Mouse (Mus musculus): ENCODE results near the gene Kpna1. TPM values are rescaled to one million over a fixed set of nuclear protein-coding genes. Genes with fewer than 3 reads are reported as not detected.

Kpna1 gene
- polyA plus RNA-seq, 1 experiment from 2014 or later: 19.5 TPM

DNA sequence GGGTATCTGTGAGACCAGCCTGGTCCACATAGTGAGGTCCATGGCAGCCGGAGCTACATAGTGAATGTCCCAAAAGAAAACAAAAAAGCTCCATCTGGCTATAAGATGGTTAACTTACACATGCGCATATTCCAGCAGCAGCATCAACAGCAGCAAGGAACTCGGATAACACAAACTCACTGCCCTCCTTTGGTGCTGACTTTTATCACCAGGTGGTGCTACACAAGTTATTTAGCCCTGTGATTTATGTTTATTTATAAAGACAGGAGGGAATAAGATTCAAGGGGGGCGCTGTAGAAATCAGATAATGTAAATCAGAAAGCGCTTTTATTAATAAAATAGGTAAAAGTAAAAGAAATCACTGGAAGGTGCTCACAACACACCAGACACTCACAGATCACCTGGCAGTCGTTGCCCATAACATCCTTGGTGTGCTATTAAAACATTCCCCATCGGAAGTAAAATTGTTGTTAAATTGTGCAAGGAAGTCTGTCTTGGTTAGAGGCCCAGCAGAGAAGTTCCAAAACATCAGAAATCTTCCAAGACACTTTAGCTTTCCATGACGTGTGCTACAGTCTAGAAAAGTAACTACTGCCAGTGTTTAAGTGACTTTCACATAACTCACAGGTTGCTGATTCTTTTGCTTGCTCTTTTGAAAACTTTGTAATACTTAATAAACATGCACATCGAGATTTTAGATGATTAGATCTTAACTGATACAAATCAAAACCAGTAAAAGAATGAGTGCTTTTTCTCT, 91.4 kb downstream of the Kpna1 start:
- no peaks in the 10 kb centered on the region for H3K9me3 ChIP-seq (ENCODE audit: control insufficient read depth, low read length)
- H3K36me3 ChIP-seq (ENCODE audit: control insufficient read depth, insufficient read depth, low read length): no peaks in the 10 kb centered on the region
- DNase-seq (ENCODE audit: low spot score) (no peak), ATAC-seq (ENCODE audit: low FRiP score, low TSS enrichment) (no peak)
- TF ChIP-seq EP300 (optimal IDR thresholded peaks at IDR 0.05) (no peak), CTCF (IDR thresholded peaks at IDR 0.05; ENCODE audit: low read depth) (peak; percentile 48)
- no peaks in the 10 kb centered on the region for H3K4me1 ChIP-seq (replicated peaks; ENCODE audit: control insufficient read depth, insufficient read depth)
- WGBS: 20% methylated on average over 9 of the region's 9 CpGs
- no peaks in the 10 kb centered on the region for H3K27me3 ChIP-seq (ENCODE audit: control insufficient read depth, insufficient read depth, low read length)
- peak overlapping the region; percentile 75 for H3K4me3 ChIP-seq (ENCODE audit: low read depth, low read length)
- H3K4me2 ChIP-seq (replicated peaks; ENCODE audit: low read depth): peak overlapping the region; percentile 84
- H3K27ac ChIP-seq (replicated peaks): peak overlapping the region; percentile 36; the same call in 1 of the 2 replicates
- peak overlapping the region; percentile 85 for H3K9ac ChIP-seq (ENCODE audit: low read length)

DNA sequence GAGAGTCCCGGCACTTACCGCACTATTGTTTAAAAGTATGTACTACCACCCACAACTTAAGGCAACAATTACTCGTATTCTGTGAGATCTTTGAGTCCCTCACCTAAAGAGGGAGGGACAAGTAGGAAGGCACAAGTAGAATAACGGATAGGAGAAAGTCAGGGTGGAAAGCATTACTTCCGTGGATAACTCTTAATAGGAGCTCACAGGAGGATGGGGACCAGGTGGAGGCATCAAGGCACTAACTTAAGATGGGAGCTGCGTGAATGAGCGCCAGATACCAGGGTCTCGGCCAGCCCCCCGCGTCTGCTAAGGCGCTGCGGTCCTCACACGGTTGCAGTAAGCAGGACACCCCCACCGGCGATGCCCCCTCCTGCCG, 92.5 kb downstream of the Kpna1 start:
- ATAC-seq (ENCODE audit: low FRiP score, low TSS enrichment): no peak
- H3K4me1 ChIP-seq (replicated peaks; ENCODE audit: control insufficient read depth, insufficient read depth): no peaks in the 10 kb centered on the region
- under 1% methylated on average over 16 of the region's 16 CpGs for WGBS
- TF ChIP-seq CTCF (IDR thresholded peaks at IDR 0.05; ENCODE audit: low read depth) (no peak), EP300 (optimal IDR thresholded peaks at IDR 0.05) (no peak)
- H3K9ac ChIP-seq (ENCODE audit: low read length): peak overlapping the region; percentile 85
- no peaks in the 10 kb centered on the region for H3K27me3 ChIP-seq (ENCODE audit: control insufficient read depth, insufficient read depth, low read length)
- peak overlapping the region; percentile 99 for H3K27ac ChIP-seq (replicated peaks)
- H3K4me3 ChIP-seq (ENCODE audit: low read depth, low read length): peak overlapping the region; percentile 75
- H3K36me3 ChIP-seq (ENCODE audit: control insufficient read depth, insufficient read depth, low read length): no peaks in the 10 kb centered on the region
- no peaks in the 10 kb centered on the region for H3K9me3 ChIP-seq (ENCODE audit: control insufficient read depth, low read length)
- H3K4me2 ChIP-seq (replicated peaks; ENCODE audit: low read depth): peak overlapping the region; percentile 84
- no peak for DNase-seq (ENCODE audit: low spot score)

DNA sequence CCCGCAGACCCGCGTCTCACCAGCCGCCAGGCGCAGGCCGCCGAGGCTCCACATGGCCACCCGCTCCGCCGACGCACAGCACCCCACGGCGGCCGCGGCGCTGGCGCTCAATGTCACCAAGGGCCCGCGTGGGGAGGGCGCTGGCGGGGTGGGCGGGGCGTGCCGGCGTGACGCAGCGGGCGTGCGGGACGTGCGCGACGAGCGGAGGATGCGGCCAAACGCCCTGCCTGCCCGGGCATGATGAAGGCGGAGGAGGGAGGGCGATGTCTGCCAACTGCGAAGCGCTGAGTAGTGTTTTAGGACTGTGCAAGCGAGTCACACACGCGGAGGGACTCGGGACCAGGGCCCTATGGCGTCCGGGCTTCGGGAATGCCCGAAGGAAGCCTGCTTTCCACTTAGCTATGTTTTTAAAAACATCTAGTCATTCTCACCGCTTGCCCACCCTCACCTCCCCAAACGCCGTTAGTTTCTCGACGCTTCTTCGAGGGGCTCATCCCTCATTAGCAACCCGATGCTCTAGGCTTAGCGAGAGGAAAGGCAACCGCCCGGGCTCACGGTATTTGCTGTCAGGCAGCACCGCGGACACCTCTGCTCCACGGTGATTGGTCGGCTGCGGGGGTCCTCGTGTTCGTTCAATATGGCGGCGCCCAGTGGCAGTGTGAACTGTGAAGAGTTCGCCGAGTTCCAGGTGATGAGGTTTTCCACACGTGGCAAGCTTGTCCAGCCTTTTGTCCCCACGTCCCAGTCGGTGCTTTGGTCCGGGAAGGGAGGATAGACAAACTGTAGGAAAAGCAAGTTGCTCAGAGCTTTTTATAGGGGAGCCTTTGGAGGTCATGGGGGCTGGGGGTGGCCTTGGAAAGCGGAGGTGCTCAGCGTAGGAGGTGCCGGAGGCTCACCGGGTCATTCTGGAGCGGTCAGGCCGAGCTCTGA, 93.2 kb downstream of the Kpna1 start, which contains the start of the genes Fam162a and Ccdc58:
Fam162a (minus strand) TSS at position 145 of the 930 bp plus-strand sequence.
Ccdc58 (plus strand) TSS at position 236 of the 930 bp plus-strand sequence.
- under 1% methylated on average over 78 of the region's 81 CpGs for WGBS
- no peak for TF ChIP-seq EP300 (optimal IDR thresholded peaks at IDR 0.05)
- peak; percentile 11; the same call in 1 of the 2 replicates for TF ChIP-seq CTCF (IDR thresholded peaks at IDR 0.05; ENCODE audit: low read depth)
- ATAC-seq (ENCODE audit: low FRiP score, low TSS enrichment): peak; percentile 93

GRCm38 (mm10) chr16:36072410-36073011, 94.0 kb downstream of the Kpna1 start:
- Histone ChIP-seq H3K9me3 (ENCODE audit: control insufficient read depth, low read length) (no peaks in the 10 kb centered on the region), H3K4me2 (replicated peaks; ENCODE audit: low read depth) (peak overlapping the region; percentile 84), H3K4me3 (ENCODE audit: low read depth, low read length) (peak overlapping the region; percentile 75), H3K36me3 (ENCODE audit: control insufficient read depth, insufficient read depth, low read length) (no peaks in the 10 kb centered on the region), H3K4me1 (replicated peaks; ENCODE audit: control insufficient read depth, insufficient read depth) (no peaks in the 10 kb centered on the region), H3K27ac (replicated peaks) (peak overlapping the region; percentile 99), H3K27me3 (ENCODE audit: control insufficient read depth, insufficient read depth, low read length) (no peaks in the 10 kb centered on the region), H3K9ac (ENCODE audit: low read length) (peak overlapping the region; percentile 85)
- no peak for ATAC-seq (ENCODE audit: low FRiP score, low TSS enrichment)
- TF ChIP-seq EP300 (optimal IDR thresholded peaks at IDR 0.05): no peak
- WGBS: 25% methylated on average over 8 of the region's 8 CpGs
- DNase-seq (ENCODE audit: low spot score): no peak

More for the DNA sequence above, 93.2 kb downstream of the Kpna1 start, which contains the start of the genes Fam162a and Ccdc58:
- H3K4me2 ChIP-seq (replicated peaks; ENCODE audit: low read depth): peak within 1 kb of the TSS; percentile 84
- H3K36me3 ChIP-seq (ENCODE audit: control insufficient read depth, insufficient read depth, low read length): no peaks in the 10 kb centered on the region
- H3K4me1 ChIP-seq (replicated peaks; ENCODE audit: control insufficient read depth, insufficient read depth): no peaks in the 10 kb centered on the region
- H3K9me3 ChIP-seq (ENCODE audit: control insufficient read depth, low read length): no peaks in the 10 kb centered on the region
- peak within 1 kb of the TSS; percentile 75 for H3K4me3 ChIP-seq (ENCODE audit: low read depth, low read length)
- H3K9ac ChIP-seq (ENCODE audit: low read length): peak within 1 kb of the TSS; percentile 85
- DNase-seq (ENCODE audit: low spot score): peak; percentile 93
- no peaks in the 10 kb centered on the region for H3K27me3 ChIP-seq (ENCODE audit: control insufficient read depth, insufficient read depth, low read length)
- peak within 1 kb of the TSS; percentile 99 for H3K27ac ChIP-seq (replicated peaks)

DNA sequence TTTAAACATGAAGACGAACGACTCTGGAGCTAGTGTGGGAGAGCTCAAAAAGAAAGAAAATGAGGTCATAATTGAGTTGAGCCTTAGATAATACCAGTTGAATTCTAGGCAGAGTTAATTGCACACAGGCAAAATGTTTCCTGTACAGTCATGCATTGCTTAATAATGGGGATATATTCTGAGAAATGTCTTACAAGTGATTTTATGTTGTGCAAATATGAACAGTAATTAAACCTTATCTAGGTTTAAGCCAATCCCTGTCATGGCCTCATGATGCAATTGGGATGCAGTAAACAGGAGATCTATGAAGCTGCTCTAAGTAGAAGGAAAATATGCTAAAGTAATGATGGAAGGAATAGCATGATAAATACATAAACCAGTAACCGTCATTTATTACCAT, 96.2 kb downstream of the Kpna1 start:
- DNase-seq (ENCODE audit: low spot score) (no peak), ATAC-seq (ENCODE audit: low FRiP score, low TSS enrichment) (peak; percentile 25)
- no peaks in the 10 kb centered on the region for H3K9me3 ChIP-seq (ENCODE audit: control insufficient read depth, low read length)
- no peaks in the 10 kb centered on the region for H3K27me3 ChIP-seq (ENCODE audit: control insufficient read depth, insufficient read depth, low read length)
- 83% methylated on average over 3 of the region's 3 CpGs for WGBS
- no peak overlapping the region for H3K4me3 ChIP-seq (ENCODE audit: low read depth, low read length)
- H3K4me2 ChIP-seq (replicated peaks; ENCODE audit: low read depth): no peak overlapping the region
- no peaks in the 10 kb centered on the region for H3K36me3 ChIP-seq (ENCODE audit: control insufficient read depth, insufficient read depth, low read length)
- no peaks in the 10 kb centered on the region for H3K4me1 ChIP-seq (replicated peaks; ENCODE audit: control insufficient read depth, insufficient read depth)
- peak overlapping the region; percentile 63 for H3K27ac ChIP-seq (replicated peaks)
- no peak overlapping the region for H3K9ac ChIP-seq (ENCODE audit: low read length)
- TF ChIP-seq EP300 (optimal IDR thresholded peaks at IDR 0.05) (no peak), CTCF (IDR thresholded peaks at IDR 0.05; ENCODE audit: low read depth) (no peak)
